Mouse (Mus musculus) ovary, postnatal 10 days (tissue): ENCODE data around the gene Fchsd2.

Source experiments
- DNase-seq: peaks from one replicate; pipeline ENCODE4 v3.0.0; 2022; ENCODE audit warnings: low spot score

The Fchsd2 gene

DNA sequence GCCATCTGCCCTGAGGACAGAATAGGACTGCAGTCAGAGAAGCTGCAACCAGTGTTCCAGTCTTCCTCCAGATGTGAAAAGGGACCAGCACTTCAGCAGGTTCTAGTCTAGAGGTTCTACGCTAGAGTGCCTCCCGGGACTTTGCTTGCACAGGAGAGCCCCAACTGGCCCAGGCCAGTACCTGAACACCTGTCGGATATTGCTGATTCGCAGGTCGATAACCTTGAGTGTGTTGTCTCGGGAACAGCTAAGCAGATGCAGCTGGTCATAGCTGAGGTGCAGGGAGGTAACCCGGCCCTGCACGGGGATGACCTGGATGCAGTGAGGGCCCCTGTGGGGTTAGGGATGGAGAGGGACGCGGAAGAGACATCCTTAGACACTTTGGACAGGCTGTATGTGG, 197.7 kb downstream of the Fchsd2 start:
- no peak for DNase-seq

DNA sequence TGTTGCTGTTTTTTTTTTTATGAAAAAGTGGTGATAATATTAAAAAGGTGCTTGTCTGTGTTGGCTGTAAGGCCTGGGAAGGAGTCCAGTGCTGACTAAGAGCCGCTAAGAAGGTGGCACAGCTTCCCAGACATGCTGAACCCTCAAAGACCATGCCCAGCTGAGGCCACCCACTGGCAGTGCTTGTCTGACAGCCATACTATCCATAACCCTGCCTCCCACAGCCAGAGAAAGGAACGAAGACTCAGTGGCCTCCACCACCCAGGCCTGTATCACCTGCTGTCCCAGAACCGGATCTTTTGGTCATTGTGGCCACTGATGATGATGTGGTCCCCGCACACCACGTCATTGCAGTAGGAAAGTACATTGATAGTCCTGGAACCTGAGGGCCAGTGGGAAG, 198.5 kb downstream of the Fchsd2 start:
- no peak for DNase-seq

DNA sequence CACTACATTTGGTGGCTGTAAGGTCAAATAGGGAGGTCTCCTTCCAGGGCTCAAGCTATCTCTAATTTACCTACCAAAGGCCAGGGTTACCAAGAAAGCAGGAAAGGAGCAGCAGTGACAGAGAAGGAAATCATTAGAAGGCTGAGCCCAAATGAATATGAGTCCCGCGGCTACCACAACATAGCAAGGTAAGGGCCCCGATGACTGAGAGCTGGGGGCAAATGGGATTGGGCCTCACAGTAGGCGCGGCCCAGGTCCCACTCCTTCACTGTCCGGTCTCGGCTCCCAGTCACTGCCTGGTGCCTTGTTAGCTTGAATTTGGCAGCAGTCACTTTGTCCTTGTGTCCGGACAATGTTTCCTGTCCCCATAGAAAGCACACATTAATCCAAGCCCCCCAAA, 199.0 kb downstream of the Fchsd2 start:
- DNase-seq: no peak

DNA sequence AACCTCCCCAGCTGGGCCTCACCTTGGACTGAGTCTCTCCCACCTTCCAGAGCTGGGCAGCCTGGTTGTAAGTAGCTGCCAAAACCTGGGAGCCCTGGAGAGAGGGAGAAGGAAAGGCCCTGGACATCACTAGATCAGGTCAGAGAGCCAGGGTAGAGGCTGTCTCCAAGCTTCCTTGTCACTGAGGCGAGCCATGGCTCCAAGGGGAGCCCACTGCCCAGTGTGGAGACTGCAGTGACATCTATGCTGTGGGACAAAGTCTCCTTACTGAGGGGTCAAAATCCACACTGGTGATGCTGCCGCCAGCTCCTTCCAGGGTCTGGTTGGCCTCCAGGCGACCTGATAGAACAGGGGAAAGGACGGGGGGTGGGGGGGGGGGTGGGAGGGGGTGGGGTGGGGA, 199.4 kb downstream of the Fchsd2 start:
- no peak for DNase-seq

DNA sequence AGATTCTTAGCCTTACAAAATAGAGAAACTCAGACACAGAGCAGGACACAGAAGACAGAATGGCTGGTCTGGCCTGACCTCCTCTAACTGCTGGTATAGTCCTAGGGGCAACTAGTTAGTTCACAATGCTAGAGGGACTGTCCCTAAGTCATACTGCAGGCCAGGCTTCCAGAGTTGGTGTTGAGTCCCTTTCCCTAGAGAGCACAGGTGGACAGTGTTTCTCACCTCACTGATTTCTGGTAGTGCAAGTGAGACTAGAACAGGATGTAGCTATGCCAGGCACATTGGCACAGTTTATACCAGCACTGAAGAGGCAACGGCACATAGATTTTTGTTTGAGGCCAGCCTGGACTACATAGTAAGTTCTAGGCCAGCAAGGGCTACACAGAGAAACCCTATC, 200.0 kb downstream of the Fchsd2 start:
- no peak for DNase-seq

DNA sequence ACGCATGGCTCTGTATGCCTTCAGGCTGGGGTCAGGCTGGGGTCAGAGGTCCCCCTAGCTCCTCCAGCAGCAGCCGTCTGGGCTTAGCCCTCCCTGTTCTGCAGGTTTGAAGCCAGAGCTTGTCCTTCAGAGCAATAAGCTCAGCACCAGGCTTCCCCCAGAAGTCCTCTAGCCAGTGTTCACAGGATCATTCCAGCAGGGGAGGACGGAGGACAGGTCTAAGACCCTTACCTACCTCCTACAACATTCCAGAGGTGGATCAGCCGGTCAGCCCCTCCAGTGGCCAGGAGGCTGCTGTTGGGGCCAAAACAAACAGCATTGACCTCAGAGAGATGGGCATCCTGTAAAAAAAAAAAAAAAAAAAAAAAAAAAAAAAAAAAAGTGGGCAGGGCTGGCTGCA, 200.5 kb downstream of the Fchsd2 start:
- no peak for DNase-seq

DNA sequence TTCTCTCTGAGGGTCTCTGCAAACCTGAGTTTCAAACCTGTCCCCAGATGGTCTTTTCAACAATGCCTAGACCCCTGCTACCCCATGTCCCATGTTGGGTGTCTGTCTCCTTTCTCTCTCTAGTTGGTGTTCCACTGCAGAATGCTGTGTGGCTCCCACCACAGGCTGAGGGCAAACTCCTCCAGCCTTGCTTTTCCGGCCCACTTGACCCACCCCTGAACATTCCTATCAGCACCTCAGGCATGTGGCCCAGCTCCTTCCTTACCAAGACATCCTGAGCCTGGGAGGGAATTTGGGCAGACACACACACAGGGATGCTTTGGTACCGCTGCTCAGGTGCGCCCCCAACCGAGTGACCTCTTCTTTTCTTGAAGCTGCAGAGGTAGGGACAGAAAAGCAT, 200.9 kb downstream of the Fchsd2 start:
- DNase-seq: no peak

DNA sequence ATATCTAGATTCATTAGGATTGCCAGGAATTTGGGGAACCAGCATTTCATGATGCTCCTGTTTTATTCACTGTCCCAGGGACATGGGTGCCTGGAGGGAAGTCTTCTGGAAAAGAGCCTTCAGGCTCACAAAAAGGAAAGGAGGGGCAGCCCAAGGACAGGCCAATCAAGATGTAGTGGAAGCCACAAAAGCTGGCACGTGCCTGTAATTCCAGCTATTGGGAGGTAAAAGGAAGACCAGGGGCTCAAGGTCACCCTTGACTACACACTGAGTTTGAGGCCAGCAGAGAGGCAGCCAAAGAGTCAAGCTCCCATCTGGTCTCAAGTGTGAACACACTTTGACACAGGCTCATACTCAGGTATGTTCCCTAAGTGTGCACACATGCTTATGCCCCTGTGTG, 202.8 kb downstream of the Fchsd2 start:
- DNase-seq: no peak

DNA sequence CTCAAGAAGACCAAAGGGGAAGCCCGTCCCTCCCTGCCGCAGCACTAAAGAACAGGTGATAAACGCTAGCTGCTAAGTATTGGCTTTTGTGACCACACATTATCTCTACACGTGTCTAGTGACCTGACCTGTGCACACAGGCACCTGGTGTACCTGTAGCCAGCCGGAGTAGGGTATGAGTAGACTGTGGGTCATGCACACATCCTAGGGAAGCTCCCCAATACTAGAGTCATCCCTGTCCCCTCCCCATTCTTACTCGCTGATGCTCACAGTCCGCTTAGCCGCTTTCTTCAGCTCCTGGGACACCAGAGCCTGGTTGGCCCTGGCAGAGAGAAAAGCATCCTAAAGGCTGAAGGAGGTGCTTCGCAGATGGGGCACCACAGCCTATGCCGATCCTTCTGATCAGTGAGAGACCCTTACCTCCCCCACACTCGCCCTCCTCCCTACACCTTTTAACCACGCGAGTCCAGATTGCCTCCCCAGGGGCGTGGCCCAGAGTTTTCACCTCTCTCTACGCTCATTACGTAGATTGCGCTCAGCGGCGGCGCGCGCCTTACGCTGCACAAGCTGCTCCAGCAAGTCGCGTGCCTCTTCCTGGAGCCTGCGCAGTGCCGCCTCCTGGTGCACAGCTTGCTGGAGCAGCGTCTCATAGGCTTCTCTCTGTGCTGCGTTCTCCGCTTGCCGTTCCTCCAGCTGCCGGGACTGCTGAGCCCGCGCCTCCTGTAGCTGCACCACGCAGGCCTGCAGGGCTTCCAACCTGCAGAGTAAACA, 203.8 kb downstream of the Fchsd2 start:
- DNase-seq: peak; percentile 45

DNA sequence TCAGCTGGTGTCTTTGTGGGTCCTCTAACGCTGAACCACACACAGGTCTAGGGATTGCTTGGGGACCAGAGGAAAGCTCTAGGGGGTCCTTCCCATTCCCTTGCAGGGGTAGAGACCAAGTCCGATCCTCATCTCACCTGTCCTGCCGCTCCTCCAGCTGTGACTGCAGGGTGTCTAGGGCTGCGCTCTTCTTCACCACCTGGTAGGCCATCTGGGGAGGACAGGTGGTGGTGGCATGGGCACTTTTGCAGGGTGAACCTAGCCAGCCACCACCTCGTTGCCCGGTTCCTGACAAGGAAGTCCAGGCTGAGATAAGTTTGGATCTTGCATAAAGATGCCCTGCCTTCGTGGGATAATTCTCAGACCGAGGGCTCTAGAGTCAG, 204.4 kb downstream of the Fchsd2 start:
- no peak for DNase-seq

DNA sequence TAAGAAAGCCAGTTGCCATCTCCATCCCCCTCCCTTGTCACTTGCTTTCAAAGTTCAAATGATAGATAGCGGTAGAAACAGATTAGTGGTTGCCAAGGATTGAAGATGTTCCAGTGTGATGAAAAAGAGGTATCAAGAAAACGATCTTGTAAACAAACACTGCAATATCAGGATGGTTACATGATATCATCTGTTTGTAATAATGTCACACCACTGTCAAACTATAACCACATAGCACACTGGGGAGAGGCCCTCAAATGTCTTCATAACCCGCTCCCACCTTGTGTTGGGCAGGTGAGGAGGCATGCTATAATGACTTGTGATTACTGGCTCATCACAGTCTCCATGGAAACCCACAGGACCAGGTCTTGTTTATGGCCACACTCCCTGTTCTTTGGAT, 205.7 kb downstream of the Fchsd2 start:
- no peak for DNase-seq

DNA sequence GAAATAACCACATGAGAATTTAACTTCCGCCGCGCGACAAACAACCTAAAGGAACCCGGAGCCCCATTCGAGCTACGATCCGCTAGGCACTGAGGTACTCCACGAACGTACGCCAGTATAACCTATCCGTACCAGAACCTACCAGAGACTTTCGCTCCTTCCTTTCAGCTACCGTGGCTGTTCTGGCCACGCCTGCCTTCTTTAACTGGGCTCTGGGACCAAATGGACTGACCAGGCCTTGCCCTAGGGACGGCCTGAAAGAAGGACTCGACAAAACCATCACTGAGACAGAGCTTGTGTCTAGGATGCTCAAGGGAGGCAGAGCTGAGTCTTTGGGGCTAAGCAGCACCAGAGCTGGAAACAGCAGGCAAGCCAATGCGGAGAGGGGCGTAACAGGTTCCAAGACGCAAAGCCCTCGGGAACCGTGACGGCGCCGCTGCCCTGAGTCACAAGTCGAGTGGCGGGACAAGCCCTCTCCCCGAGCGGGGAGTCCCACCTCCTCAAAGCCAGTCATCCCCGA, 208.8 kb downstream of the Fchsd2 start:
- no peak for DNase-seq

DNA sequence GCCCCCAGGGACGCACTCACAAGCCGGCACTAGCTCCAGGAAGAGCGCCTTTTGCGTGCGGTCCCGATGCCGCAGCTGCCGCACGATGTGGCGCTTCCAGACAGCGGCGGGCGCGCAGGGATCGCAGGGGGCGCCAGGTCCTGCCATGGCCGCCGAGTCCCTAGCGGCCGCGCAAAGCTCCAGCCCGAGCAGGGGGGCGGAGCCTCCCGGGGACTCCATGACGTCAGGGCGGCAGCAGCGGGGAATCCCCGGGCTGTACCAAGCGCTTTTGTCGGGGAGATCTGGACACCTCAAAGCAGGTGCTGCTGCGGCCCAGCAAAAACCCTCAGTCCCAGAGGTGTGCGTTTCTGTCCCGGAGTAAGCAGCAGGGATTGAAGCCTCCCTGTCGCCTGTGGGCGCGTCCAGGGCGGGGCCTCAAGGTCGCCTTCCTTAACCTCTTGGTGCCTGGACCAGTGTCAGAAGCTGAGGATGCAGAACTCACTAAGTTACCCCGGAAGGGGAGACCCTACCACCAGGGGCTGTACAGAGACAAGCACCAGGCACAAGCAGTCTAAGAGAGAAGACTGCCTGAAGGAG, 209.3 kb downstream of the Fchsd2 start, which contains the start of gene Atg16l2:
TSS of gene Atg16l2 (minus strand) at position 371 of the 576 bp plus-strand sequence.
- peak; percentile 84 for DNase-seq

DNA sequence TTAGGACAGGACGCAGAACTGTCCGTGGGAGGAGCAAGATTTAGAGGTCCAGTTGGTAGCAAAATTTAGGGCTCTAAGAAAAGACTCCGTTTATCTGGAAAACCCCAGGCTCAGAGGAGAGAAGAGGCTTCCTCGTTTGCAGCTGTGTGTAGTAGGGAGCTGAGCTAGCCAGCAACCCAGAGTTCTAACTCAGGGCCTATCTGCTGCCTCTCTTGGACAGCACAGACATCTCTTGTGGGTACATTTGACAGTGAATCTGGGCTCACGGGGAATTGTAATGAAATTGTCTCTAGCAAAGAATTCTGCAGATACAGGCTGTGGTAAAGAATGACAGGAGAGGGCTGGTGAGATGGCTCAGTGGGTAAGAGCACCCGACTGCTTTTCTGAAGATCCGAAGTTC, 210.0 kb downstream of the Fchsd2 start:
- DNase-seq: no peak

DNA sequence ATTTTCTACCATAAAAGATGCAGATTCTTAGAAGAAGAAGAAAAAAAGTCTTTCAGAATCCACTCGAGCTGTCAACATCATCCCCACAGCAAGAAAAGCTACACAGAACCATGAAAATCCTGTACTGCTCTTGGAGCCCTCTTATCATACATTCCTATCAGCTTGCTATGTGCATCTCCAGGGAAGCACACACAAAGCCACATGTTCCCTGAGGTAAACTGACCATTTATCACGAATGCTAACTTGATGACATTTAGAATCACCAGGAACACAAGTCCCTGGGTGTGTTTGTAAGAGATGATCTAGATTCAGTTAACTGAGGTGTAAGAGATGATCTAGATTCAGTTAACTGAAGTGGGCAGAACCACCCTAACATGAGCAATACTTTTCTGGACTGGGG, 214.2 kb downstream of the Fchsd2 start:
- DNase-seq: no peak

DNA sequence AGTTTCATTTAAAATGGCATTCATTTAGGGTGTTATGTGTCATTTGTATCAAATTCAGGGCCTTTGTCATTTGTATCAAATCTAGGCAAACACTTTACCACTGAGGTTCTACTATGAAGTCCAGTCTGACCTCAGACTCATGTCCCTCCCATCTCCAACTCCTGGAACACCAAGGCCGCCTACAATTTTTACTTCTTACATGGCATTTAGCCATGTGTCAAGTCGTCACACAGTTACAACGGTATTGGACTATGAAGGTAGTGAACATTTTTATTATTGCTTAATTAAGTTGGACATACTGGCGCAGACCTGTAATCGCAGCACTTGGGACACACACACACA, 217.3 kb downstream of the Fchsd2 start:
- no peak for DNase-seq

DNA sequence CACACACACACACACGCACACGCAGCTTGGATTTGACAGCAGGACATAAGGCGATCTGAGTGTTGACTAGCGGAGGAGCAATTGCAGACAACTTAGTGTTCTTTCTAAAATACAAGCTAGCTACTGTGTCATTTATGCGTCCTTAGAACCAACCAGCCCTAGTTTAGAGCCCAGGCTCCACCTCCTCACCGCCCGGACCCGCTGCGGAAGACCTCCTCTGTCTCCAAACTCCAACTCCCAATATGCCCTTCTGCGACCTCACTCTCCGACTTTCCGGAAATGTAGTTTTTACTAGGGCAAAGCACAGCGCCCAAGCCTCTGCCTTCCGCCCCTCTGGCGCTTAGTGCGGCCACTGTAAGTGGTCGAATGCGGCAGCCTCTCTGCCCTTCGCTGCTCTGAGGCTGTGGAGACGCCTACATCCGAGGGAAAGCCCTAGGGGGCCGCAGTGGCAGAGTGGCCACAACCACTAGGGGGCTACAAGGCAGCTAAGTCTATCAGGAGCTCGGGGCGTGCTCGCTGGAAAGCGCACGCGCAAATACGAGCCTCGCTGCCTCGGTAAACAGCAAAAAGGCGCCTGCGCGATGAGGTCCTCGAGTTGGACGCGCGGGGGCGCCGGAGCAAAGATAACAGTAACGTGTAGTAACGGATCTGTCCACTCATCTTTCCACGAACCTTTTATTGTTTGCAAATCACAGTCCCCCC, 217.8 kb downstream of the Fchsd2 start:
- peak; percentile 89 for DNase-seq

DNA sequence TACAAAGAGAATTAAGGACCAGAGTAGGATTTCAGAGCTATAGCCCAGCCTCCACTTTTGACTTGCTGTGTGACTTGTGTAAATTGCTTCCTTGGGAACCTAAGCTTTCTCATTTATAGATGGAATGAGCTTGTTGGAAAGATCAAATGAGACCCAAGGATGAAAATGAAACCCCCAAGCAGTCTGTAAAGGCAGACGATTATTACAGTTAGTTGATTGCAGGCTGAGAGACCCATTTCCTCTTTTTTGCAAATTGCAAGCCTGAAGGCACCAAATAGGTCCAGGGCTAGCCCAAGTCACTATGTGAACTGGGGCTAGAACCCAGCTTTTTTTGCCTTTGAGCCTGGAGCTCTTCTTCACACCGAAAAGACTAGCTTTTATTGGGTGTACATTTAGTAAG, 218.4 kb downstream of the Fchsd2 start:
- DNase-seq: no peak

DNA sequence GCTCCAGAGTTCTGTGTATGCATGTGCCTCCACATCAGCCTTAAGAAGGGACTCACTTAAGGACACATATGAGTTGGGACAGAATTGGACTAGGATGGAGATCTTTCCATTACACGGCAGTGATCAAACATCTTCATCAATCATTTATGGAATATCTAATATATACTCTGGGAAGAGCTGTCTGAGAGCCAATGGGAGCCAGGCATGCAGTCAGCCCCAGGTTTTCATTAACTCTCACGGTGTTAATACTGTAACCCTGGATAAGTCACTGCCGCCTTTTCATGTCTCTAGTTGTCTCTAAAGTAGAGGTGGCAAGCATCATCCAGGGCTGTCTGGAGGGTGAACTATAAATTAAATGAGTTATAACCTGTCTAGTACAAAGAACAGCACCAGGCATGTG, 220.4 kb downstream of the Fchsd2 start:
- no peak for DNase-seq

DNA sequence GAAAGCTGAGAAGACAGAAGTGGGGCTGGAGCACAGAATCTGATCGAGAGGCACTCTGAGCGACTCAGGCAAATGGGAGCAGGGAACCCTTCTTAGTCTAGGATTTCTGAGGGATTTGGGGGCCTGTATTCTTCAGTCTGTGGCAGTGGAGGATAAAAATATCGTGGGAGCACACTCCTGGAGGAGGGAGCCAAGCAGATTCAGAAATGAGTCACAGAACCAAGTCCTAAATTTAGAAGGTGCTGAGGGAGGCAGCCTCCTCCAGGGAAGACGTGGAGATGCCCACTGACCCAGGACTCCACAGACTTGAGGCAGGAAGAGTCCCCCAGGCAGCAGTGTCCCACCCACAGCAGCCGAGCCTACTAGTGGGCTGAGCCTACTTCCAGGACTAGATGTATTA, 221.7 kb downstream of the Fchsd2 start:
- DNase-seq: no peak

DNA sequence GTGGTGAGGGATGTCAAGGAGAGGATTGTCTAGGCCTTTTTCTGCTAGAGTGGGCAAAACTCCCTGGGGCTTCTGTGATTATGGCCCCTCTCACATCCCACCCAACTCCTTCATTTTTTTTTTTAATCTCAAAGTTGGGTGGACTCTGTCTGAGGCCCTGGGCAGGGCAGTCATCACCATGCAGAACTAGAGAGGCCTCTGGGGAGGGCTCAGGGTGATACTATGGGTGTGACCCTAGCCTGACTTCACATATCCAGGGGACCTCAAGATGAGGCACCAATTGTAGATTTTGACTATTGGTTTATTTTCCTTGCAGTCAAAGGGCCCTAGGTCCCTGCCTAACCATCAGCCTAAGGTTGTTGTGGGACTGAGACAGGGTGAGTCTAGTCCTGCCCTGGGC, 223.0 kb downstream of the Fchsd2 start:
- DNase-seq: no peak

DNA sequence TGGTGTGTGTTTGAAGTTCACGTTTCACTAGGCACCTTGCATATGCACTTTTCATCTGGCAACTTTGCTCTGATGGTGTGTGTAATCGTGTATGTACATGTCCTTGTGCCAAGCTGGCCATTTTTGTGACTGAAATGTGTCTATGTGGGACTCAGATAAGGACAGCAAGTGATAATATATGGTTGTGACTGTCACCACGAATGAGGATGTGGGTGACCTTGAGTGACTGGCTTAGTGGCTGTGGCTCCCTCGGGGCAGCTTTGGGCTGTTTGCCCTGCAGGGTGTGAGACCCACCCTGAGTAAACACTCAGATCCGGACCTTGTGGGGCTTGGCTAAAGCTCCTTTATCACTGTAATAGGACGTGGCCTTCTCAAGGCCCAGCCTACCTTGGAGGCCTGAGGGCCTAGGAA, 223.9 kb downstream of the Fchsd2 start:
- no peak for DNase-seq

DNA sequence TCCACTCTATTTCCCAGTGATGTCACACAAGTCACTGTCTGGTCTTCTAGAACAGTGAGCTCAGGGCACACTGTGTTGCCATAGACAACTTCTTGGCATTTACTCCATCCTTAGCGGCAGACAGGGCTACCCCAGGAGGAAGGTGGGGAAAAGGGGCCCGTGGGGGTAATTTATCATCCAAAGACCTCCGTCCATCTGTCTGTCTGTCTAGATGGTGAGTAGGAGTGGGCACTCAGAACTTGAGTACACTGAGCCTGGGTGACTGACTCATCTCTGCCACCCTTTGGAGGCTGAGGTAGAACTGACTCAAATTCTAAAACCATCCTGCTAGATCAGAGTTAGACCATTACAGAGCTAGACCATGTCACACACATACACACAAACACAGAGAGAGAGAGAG, 224.4 kb downstream of the Fchsd2 start, which contains the start of gene Stard10:
TSS of gene Stard10 (plus strand) at position 73 of the 400 bp plus-strand sequence.
- no peak for DNase-seq
